Mouse (Mus musculus) embryonic facial prominence, embryonic 12.5 days (tissue): Measurements from ENCODE around the gene Prph2. TPM values are rescaled to one million over a fixed set of nuclear protein-coding genes. Genes with fewer than 3 reads are reported as not detected.

Experiments used
- ATAC-seq: fragments of 200-750 bp; cut with Nextera tagmentation; 2 replicates; pipeline ENCODE4 v1.8.0; 2017; ENCODE audit not compliant: insufficient number of reproducible peaks, insufficient read depth, low FRiP score, low TSS enrichment
- H3K27ac ChIP-seq: fragments of 300-500 bp; sonication (generic); 2 replicates; pipeline ENCODE4 v1.5.1; 2016; ENCODE audit warnings: mild to moderate bottlenecking
- H3K27me3 ChIP-seq: fragments of 300-500 bp; sonication (generic); 2 replicates; pipeline ENCODE4 v1.6.1; 2016; ENCODE audit warnings: mild to moderate bottlenecking, moderate library complexity
- H3K36me3 ChIP-seq: fragments of 300-500 bp; sonication (generic); 2 replicates; pipeline ENCODE4 v1.6.1; 2016; ENCODE audit warnings: mild to moderate bottlenecking
- H3K4me1 ChIP-seq: fragments of 300-500 bp; sonication (generic); 2 replicates; pipeline ENCODE4 v1.6.1; 2016
- H3K4me2 ChIP-seq: fragments of 300-500 bp; sonication (generic); replicated peaks from 2 replicates; pipeline ENCODE4 v1.6.1; 2016; ENCODE audit warnings: mild to moderate bottlenecking, moderate library complexity
- H3K4me3 ChIP-seq: fragments of 300-500 bp; sonication (generic); 2 replicates; pipeline ENCODE4 v1.5.1; 2016; ENCODE audit warnings: mild to moderate bottlenecking
- H3K9ac ChIP-seq: fragments of 300-500 bp; sonication (generic); 2 replicates; pipeline ENCODE4 v1.6.1; 2016; ENCODE audit warnings: mild to moderate bottlenecking, moderate library complexity
- H3K9me3 ChIP-seq: fragments of 300-500 bp; sonication (generic); 2 replicates; pipeline ENCODE4 v1.6.1; 2016; ENCODE audit warnings: mild to moderate bottlenecking, moderate library complexity
- WGBS: fragments of 180-500 bp; shearing (Covaris S2); methylation state at CpG from one replicate; pipeline ENCODE4 v1.1.7; 2016; 5-methylcytosine and 5-hydroxymethylcytosine counted together
- polyA plus RNA-seq: library from polyadenylated mRNA; unstranded; fragments of >200 nt; fragmentation: Nextera tagmentation; extraction: Ambion mirVana; gene quantifications from 2 replicates; pipeline ENCODE4 v1.2.1, GENCODE M21; 2016

Prph2 gene
- polyA plus RNA-seq, 1 experiment from 2014 or later = 0.09 TPM

GRCm38 (mm10) chr17:46881728-46882127 lies 28.5 kb upstream of the Prph2 start:
- peaks cover 12% of the 10 kb centered on the region for H3K4me1 ChIP-seq
- H3K27me3 ChIP-seq = no peaks in the 10 kb centered on the region
- no peak overlapping the region for H3K27ac ChIP-seq
- ATAC-seq = no peak
- no peak overlapping the region for H3K4me3 ChIP-seq
- H3K9ac ChIP-seq = no peak overlapping the region
- H3K4me2 ChIP-seq = no peak overlapping the region
- WGBS = 85% methylated on average over 6 of the region's 6 CpGs
- H3K36me3 ChIP-seq = no peaks in the 10 kb centered on the region
- no peaks in the 10 kb centered on the region for H3K9me3 ChIP-seq

DNA sequence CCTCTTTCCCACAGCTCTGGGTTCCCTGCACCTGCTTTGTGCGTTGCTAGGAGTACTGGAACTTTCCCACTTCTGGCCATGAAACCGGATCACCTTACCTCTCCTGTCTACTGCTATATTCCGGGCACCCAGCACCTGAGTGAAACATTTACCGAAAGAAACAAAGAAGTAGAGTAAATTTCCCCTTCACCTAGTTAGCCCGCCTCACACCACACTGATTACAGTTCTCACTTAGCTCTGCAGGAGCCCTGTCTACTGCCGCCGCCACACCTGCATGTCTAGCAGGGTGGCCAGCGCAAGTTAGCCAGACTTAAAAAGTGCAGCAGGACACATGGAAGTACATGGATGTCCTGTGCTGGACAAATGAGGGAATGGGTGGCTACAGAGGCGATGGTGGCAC lies 27.2 kb upstream of the Prph2 start:
- Histone ChIP-seq H3K9me3 (no peaks in the 10 kb centered on the region), H3K27me3 (no peaks in the 10 kb centered on the region), H3K27ac (no peak overlapping the region), H3K4me2 (no peak overlapping the region), H3K9ac (no peak overlapping the region), H3K36me3 (no peaks in the 10 kb centered on the region), H3K4me1 (peaks cover 11% of the 10 kb centered on the region), H3K4me3 (no peak overlapping the region)
- no peak for ATAC-seq
- 87% methylated on average over 9 of the region's 9 CpGs for WGBS

DNA sequence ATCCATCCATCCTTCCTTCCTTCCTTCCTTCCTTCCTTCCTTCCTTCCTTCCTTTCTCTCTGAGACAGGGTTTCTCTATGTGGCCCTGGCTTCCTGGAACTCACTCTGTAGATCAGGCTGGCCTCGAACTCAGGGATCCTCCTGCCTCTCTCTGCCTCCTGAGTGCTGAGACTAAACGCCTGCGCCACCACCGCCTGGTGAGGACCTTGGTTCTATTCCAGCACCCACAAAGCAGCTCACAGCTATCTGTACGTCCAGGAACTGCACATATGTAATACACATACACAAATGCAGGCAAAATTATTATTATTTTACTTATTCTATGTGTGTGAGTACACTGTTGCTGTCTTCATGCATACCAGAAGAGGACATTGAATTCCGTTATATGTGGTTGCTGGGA lies 25.5 kb upstream of the Prph2 start:
- ATAC-seq = no peak
- Histone ChIP-seq H3K4me3 (no peak overlapping the region), H3K4me2 (no peak overlapping the region), H3K4me1 (peaks cover 12% of the 10 kb centered on the region), H3K9me3 (no peaks in the 10 kb centered on the region), H3K36me3 (no peaks in the 10 kb centered on the region), H3K9ac (no peak overlapping the region), H3K27ac (no peak overlapping the region), H3K27me3 (no peaks in the 10 kb centered on the region)
- WGBS = 94% methylated on average over 6 of the region's 6 CpGs

DNA sequence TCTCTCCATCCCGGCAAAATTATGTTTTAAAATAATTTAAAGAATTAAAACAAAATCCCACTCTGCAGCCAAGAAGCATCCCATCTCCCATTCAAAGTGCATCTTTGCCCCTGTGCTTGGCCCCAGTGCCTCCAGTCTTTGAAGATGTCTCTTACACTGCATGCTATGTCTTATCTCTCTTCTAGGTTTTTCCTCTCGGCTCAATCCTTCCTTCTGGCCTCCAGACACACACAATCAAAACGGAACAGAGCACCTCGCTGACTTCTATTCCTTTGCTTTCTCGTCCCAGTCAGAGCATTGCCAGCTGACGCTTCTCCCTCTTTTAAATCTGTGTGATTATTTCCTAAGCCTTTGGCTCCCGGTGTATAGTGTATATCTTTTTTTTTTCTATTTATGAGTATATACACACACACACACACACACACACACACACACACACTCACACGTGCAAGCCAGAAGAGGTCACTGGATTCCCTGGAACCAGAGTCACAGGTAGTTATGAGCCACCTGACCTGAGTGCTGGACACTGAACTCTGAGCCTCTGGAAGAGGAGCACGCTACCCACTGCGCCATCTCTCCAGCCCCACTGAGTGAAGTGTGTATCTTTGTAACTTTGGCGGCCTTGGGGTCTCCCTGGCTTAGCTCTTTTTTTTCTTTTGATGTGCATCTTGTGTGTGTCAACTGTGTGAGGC lies 24.9 kb upstream of the Prph2 start:
- Histone ChIP-seq H3K27me3 (no peaks in the 10 kb centered on the region), H3K27ac (no peak overlapping the region), H3K9ac (no peak overlapping the region), H3K36me3 (no peaks in the 10 kb centered on the region), H3K4me2 (no peak overlapping the region), H3K9me3 (no peaks in the 10 kb centered on the region), H3K4me3 (no peak overlapping the region), H3K4me1 (peaks cover 8% of the 10 kb centered on the region; the same call in 1 of the 2 replicates)
- ATAC-seq = no peak
- 81% methylated on average over 11 of the region's 11 CpGs for whole genome bisulfite sequencing

- 57% methylated on average over 17 of the region's 17 CpGs for WGBS
- no peak for ATAC-seq
- H3K4me3 ChIP-seq = no peak overlapping the region
- H3K9me3 ChIP-seq = no peaks in the 10 kb centered on the region
- H3K4me2 ChIP-seq = no peak overlapping the region
- no peaks in the 10 kb centered on the region for H3K36me3 ChIP-seq
- H3K9ac ChIP-seq = no peak overlapping the region
- H3K4me1 ChIP-seq = peaks cover 8% of the 10 kb centered on the region; the same call in 1 of the 2 replicates
- H3K27me3 ChIP-seq = no peaks in the 10 kb centered on the region
- H3K27ac ChIP-seq = no peak overlapping the region
Measured at GRCm38 (mm10) chr17:46885910-46886643, 24.2 kb upstream of the Prph2 start.

DNA sequence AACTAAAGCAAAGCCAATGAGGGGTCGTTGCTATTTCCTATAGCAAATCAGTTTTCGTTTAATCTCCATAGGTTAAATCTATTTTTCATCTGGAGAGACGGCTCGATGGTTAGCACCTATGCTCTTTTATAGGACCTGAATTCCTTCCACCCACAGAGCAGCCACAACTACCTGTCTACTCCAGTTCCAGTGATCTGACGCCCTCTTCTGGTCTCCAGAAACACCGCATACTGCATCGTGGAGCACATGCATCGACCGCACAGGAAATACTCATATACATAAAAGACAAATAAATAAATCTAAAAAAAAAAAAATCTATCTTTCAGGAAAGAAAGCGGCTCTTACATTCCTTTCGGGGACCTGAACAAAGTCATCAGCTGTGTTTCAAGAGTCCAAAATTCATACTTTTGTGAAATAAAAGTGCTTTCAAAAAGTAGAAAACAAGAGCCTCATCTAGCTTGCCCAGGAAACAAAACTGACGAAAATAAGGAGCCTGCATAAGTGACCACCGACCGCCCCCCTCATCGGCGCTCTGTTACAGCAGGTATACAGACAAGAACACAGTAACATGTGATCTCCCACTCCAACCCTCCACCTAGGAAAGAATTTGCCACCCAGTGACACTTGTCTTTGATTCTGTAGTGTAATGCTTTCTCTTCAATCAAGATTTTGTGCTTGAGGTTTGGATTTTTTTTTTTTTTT lies 21.6 kb upstream of the Prph2 start:
- Histone ChIP-seq H3K9me3 (no peaks in the 10 kb centered on the region), H3K9ac (peak overlapping the region; percentile 83), H3K36me3 (peaks cover 5% of the 10 kb centered on the region; the same call in 1 of the 2 replicates), H3K27me3 (no peaks in the 10 kb centered on the region), H3K4me2 (peak overlapping the region; percentile 81), H3K27ac (peak overlapping the region; percentile 99), H3K4me1 (peaks cover 27% of the 10 kb centered on the region), H3K4me3 (peak overlapping the region; percentile 73)
- WGBS = 31% methylated on average over 16 of the region's 16 CpGs
- no peak for ATAC-seq

DNA sequence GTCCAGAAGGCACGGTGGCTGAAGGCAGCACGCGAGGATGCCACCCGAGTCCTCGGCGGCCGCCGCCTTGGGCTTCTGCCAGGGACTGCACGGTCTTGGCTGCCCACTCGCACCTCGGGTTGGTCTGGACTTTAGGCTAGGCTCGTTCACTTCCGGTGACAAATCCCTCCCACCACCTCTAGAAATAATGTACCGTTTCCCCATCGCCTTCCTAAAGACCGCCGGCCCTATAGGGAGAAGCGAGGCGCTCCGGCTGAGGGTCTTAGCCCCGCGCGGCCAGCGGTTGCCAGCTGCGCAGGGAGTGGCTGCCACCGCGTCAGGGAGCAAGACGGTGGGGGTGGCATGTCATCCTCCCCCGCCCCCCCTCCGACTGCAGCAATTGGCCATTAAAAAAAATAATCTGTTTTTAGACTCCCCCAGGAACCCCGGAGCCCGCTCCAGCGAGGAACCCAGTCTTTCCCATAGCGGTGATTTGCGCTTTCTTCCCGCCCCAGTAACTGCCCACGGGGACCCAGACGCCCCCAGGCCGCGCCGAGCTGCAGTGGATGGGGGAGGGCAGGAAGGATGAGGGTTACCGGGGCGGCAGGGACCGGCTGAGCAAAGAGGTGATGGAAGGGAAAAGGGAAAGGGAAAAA lies 20.7 kb upstream of the Prph2 start:
- Histone ChIP-seq H3K9me3 (no peaks in the 10 kb centered on the region), H3K4me1 (peaks cover 27% of the 10 kb centered on the region), H3K4me2 (peak overlapping the region; percentile 81), H3K36me3 (peaks cover 8% of the 10 kb centered on the region; the same call in 1 of the 2 replicates), H3K4me3 (peak overlapping the region; percentile 73), H3K9ac (peak overlapping the region; percentile 83), H3K27me3 (no peaks in the 10 kb centered on the region), H3K27ac (peak overlapping the region; percentile 99)
- ATAC-seq = peak; percentile 71
- under 1% methylated on average over 43 of the region's 44 CpGs for WGBS

DNA sequence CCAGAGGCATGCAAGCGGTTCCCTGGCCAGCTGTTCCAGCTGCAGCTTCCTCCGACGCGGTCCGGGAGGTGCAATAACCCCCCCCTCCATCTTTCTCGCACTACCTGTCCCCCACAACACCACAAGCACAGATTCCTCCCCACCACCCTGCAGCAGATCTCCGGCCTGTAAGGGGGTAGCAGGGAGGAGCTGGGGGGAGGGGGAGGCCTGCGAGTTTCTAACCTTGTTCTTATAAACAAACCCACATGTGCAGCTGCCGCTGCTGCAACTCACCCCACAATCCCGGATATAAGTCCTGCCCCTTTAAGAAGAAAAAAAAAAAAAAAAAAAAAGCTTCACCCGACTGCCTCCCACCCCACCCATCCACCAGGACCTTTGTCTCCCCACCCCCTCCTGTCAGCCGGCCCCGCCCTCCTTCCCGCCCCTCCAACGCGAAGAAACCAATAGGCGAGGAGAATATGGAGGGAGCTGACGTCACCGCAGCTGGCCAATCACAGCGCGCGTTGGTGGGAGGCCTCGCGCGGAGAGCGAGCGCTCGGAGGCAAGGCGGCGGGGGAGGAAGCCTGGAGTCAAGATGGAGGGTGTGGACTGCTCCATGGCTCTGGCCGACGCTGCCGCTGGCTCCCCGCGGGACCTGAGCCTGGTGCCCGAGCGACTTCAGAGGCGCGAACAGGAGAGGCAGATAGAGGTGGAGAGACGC lies 20.0 kb upstream of the Prph2 start, which contains the start of gene Tbcc:
Gene Tbcc, plus strand, starts transcription at position 569 of the 700 bp plus-strand sequence.
- WGBS = under 1% methylated on average over 40 of the region's 40 CpGs
- Histone ChIP-seq H3K9ac (peak within 1 kb of the TSS; percentile 83), H3K4me1 (peaks cover 27% of the 10 kb centered on the region), H3K4me3 (peak within 1 kb of the TSS; percentile 73), H3K4me2 (peak within 1 kb of the TSS; percentile 93), H3K36me3 (peaks cover 8% of the 10 kb centered on the region; the same call in 1 of the 2 replicates), H3K9me3 (no peaks in the 10 kb centered on the region), H3K27ac (peak within 1 kb of the TSS; percentile 99), H3K27me3 (no peaks in the 10 kb centered on the region)
- peak; percentile 90 for ATAC-seq

- peaks cover 25% of the 10 kb centered on the region for H3K4me1 ChIP-seq
- peak; percentile 7; the same call in 1 of the 2 replicates for ATAC-seq
- no peaks in the 10 kb centered on the region for H3K9me3 ChIP-seq
- no peaks in the 10 kb centered on the region for H3K27me3 ChIP-seq
- peak overlapping the region; percentile 81 for H3K9ac ChIP-seq
- H3K36me3 ChIP-seq = peaks cover 8% of the 10 kb centered on the region; the same call in 1 of the 2 replicates
- H3K27ac ChIP-seq = peak overlapping the region; percentile 86
- H3K4me2 ChIP-seq = peak overlapping the region; percentile 93
- peak overlapping the region; percentile 73 for H3K4me3 ChIP-seq
- WGBS = 2% methylated on average over 64 of the region's 64 CpGs
Measured at GRCm38 (mm10) chr17:46890843-46891594, 19.2 kb upstream of the Prph2 start.

GRCm38 (mm10) chr17:46895426-46895825 lies 14.8 kb upstream of the Prph2 start:
- WGBS = 96% methylated on average over 9 of the region's 9 CpGs
- ATAC-seq = no peak
- Histone ChIP-seq H3K4me2 (no peak overlapping the region), H3K36me3 (peaks cover 8% of the 10 kb centered on the region; the same call in 1 of the 2 replicates), H3K27me3 (no peaks in the 10 kb centered on the region), H3K4me1 (peaks cover 19% of the 10 kb centered on the region), H3K4me3 (no peak overlapping the region), H3K27ac (no peak overlapping the region), H3K9me3 (no peaks in the 10 kb centered on the region), H3K9ac (no peak overlapping the region)
